Mouse (Mus musculus): ENCODE measurements at regions not wholly inside any gene's neighbourhood (a gene's known extent, or its start where the extent isn't known, plus 50 kb on each side); places are given as distances from the start of the nearest gene placed in this dataset.

DNA sequence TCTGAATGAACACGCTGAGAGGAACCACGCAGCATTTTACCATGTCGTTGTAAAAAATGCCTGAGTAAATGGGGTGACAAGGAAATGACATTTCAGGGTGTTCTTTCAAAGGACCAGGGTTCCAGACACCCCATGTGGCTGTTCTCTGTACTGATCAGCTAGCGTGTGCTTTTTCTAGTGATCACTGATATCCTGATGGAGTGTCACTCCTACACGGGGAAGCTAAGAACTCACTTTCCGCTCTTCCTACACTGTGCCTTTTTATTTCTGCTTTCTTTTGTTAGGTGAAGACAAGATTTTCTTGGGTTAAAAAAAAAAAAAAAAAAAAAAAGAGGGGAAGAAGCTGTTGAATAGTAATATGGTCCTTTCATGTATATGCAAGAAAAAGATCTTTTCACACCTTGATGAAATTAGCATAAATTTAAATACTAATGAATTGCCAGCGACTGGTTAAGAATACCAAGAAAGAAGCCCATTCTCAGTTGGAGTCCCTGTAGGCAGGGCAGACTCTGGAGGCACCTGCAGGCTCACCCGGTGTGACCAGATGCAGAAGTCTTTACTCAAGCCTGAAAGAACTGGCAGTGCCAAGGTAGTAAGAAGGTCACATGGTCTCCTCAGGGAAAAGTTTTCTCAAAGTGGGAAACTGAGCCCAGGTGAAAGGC, 270.2 kb upstream of the Irx2 start:
- DNase-seq, result no peak

GRCm38 (mm10) chr13:72365534-72366271, 262.9 kb upstream of the Irx2 start:
- no peak for DNase-seq

DNA sequence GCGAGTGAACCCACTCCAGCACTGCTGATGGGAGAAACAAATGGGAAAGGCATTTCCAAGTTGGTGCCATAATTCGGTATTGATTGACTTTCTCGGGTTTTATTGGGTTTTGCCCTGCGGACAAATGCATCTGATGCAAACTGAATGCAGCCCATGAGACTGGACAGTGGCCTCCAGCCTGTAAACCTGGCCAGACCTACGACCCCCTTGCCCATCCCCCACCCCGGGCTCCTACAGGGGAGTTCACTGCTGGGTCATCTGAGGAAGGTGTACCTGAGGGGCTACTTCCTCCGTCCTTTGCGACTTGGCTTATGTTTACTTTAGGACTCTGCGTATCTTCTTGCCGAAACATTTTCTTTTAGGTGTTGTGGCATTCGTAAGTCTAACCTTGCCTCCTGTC, 262.3 kb upstream of the Irx2 start:
- DNase-seq, result no peak

GRCm38 (mm10) chr13:72370131-72370530, 258.5 kb upstream of the Irx2 start:
- no peak for DNase-seq

GRCm38 (mm10) chr13:72370997-72371396, 257.6 kb upstream of the Irx2 start:
- no peak for DNase-seq

DNA sequence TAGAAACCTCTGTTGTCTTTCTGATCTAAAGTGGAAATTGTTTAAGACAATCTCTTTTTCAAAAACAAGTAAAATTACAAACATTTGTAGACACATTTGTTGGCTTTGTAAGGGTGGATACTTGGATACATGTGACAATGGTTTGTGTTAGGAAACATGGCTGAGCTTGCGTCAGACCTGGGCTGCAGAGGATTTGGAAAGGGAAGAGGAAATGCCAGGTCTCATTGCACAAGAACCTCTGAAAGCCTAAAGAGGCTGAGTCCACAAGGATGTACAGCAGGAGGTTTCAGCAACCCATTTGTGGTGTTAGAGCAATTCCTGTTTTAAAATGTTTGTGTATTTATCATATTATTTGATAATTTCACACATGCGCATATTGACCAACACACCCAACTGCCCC, 235.3 kb upstream of the Irx2 start:
- DNase-seq, result no peak

GRCm38 (mm10) chr13:72400677-72401076, 227.9 kb upstream of the Irx2 start:
- DNase-seq, result no peak

DNA sequence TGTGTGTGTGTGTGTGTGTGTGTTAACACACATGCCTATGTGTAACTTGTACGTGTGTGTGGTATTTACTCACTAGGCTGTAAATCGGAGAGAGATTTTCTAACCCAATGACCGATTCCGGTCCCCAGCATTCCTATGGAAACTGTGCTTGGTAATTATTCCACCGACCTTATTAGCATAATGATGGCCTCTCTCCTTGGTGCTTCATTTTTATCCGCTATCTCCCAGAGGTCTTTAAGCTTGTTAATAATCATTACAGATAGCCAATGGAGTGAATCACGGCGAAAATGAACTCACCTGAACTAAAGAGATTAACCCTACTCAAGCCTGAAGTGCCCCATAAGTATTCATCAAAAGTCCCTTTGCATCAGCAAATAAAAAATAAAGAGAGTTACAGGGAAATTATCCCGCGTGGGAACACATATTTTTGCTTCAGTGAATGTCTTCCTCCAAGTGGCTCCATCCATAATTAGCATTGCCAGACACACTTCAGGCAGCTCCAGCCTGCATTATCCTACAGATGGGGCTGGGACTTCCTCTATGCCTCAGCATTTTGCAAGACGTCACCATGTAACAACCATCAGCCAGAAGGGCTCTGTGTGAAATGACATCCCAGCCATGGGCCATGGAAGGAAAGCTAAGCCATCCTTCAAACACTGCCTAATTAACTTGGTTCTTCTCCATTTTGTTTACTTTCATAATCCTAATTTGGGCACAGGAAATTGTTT, 219.2 kb upstream of the Irx2 start:
- DNase-seq, result no peak

DNA sequence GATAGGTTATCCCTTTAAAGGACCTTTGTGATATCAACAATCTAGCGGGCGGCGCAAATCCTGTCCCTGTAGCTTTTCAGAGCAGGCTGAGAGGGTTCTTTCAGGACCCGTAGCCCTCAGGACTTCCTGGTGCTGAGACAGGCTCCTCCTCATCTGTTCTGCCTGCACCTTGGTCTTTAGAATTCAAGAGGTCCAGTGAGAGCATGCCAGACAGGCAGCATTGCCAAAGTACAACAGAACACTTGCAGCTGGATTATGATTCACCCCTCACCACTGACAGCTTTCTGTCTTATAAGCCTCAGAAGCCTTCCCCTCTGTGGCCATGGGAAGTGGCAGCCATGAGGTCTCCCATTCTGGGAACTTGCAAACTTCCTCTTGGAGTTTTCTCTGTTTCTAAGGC, 216.0 kb upstream of the Irx2 start:
- no peak for DNase-seq

DNA sequence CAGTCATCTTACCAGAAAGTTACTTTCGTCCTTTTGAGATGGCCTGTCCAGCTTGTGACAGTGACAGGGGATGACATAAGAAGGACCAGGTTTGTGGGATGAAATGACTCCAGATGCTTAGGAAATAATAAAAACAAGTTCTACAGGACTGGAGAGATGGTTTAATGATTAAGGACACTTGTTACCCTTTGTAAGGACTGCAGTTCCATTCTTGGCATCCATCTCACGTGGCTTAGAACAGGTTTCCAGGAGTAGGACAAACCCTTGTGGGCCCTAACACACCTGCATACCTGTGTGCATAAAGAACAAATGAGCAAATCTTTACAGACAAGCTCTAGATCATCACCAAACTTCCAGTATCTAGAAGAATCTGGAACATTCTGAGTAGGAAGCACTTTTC, 211.6 kb upstream of the Irx2 start:
- DNase-seq, result no peak

- no peak for DNase-seq
Observed at GRCm38 (mm10) chr13:72417816-72418215, 210.8 kb upstream of the Irx2 start.

GRCm38 (mm10) chr13:72418285-72418684, 210.3 kb upstream of the Irx2 start:
- DNase-seq, result no peak

DNA sequence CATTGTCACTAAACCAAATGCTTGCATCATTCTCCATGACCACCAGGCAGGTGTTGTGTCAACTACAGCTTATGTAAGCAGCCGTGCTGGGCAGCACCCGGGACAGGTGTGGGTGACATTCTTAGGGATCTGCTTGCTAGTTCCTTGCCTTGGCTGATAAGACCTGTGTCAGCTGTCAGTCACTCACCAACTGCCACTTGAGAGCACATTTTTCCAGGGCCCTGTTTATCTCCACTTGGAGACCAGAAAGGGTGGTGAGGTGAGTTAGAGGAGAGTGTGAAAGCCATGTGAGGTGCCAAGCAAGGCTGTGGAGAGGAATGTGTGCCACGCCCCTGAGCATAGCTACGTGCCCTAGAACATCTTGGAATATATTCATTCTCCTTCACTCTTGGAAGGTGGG, 209.1 kb upstream of the Irx2 start:
- no peak for DNase-seq

- DNase-seq, result no peak
Observed at GRCm38 (mm10) chr13:72425917-72426316, 202.7 kb upstream of the Irx2 start.

GRCm38 (mm10) chr13:72445336-72445735, 183.3 kb upstream of the Irx2 start:
- DNase-seq, result no peak

DNA sequence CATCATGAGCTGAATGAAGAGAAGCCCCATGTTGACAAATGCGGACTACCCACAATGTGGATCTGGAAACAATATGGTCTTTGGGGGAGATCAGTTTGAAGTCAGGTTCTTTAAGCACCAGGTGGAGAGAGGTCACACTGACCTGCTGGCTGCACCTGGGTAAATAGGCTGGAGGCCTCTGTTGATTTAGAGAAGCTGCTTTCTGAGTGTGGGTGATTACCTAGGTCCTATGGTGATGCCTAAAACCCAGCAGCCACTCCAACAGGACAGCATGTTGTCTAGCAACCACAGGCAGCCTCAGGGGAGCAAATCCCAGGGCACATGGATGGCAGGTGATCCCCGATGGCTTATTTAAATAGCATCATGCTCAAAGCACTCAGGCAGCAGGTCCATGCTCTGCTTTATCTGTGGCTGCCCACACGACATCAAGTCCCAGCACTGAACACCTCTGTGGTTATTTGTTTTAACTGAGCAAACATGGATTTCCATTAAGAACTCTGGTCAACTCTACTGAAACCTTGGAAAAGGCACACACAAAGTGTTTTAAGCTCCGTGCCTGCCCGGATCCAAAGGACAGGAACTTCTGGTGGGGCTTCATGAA, 180.1 kb upstream of the Irx2 start:
- no peak for DNase-seq

GRCm38 (mm10) chr13:72495353-72495752, 133.3 kb upstream of the Irx2 start:
- DNase-seq, result no peak

DNA sequence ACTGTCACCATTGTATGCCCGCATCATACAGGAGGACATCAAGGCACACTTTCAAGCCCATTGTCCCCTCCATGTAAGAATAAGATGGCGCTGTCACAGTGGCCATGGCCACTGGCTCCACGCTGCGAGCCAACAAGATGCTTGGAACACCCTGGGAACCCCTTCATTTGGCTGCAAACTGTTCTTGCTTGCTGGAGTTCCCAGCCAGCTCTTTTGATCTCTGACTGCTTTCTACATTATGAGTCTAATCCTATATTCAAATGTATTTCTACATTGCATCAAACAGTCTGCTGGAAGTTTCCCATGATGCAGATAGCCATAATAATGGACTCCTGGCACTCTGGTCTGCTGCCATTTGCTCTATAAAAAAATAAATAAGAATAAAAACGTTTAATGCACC, 131.6 kb upstream of the Irx2 start:
- DNase-seq, result no peak

GRCm38 (mm10) chr13:72497521-72497920, 131.1 kb upstream of the Irx2 start:
- DNase-seq, result no peak

DNA sequence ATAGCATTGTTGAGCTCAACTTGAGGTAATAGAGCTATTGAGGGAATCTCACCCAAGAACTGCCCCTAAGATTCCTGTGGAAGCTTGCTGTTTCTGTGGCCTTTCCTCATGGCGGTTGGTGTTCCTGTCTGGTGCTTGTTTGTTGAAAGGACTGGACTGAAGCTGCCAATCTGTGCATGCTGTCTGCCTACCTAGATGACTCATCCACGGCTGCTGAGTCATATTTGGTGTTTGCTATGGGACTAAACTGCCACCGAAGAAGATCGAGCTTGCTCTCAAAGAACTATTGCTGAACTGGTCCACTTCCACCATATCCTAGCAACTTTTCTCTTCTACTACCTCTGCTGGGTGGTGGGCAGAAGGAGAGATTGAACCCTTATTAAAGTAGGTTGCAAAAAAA, 122.7 kb upstream of the Irx2 start:
- no peak for DNase-seq

- DNase-seq, result no peak
Observed at GRCm38 (mm10) chr13:72538633-72539032, 90.0 kb upstream of the Irx2 start.

DNA sequence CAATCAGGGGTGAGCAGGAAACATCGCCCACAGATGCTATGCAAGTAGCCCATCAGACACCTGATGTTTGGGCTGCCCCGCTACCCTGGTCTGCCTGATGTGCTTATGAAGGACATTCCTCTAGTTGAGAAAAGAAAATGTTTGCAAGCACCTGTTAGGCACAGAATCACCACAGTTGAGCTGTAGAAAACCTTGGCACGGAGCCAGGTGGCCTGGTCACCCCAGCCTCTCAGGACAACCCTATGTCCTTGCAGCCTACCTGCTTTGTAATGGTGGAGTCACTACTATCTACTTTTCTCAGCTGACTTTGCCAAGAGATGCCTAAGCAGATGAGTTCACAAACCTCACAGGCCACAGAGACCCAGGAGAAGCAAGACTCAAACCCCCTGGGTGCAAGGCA, 86.9 kb upstream of the Irx2 start:
- DNase-seq, result no peak

GRCm38 (mm10) chr13:72557951-72558350, 70.7 kb upstream of the Irx2 start:
- DNase-seq, result no peak

DNA sequence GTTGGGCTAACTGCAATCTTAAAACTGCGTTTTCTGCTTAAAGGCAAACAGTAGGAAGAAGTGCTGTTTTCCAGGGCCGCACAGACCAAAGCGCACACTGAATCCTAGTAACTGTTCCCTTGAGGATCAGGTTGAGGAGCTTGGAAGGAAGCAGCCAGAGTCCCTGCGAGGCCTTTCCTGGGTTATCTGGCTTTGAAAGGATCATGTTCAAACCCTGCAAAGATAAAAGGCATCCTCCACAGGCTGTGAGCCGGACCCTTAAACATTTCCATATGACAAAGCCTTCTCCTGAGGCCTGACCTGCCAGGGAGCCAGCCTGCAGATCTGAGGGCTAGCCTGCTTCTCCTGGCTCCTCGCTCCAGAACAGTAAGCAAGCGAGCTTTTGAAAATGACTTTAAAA, 56.7 kb upstream of the Irx2 start:
- no peak for DNase-seq

All from cerebellum, adult 9-11 months (tissue).